ENCODE assay signal across 9 mouse cellular contexts in genomic region chr17:50150416-50151207, GRCm38 (mm10). TPM values are rescaled to one million over a fixed set of nuclear protein-coding genes. Genes with fewer than 3 reads are reported as not detected.
DNase-seq lines count a peak whose midpoint lies in the region; ATAC-seq lines count a peak whose summit lies in the region.
"Had no signal": no experiment of that assay in that cellular context is flagged by ENCODE, and none has a peak within 500 bp of the region (broad histone marks: within the 10 kb centered on the region; RNA-seq: fewer than 3 reads in every experiment).

No protein-coding gene starts in this region.

- peak; percentile 10 for DNase-seq in kidney, postnatal 14 days
- DNase-seq in kidney, adult 9 months, result no peak
- no peak for DNase-seq in midbrain, embryonic 10.5 days (ENCODE audit: low spot score)
- DNase-seq in right cerebral cortex, postnatal 4 days, result peak; percentile 17
- no peak for DNase-seq in thymus, adult 18-20 months
- DNase-seq in thymus, postnatal 25 days, result no peak

- peak overlapping the region; percentile 78 for H3K27ac ChIP-seq in hindbrain, embryonic 15.5 days (replicated peaks)
- 0 out of 2 replicates have a peak overlapping the region, but pooled peaks have one; percentile 23 for H3K27ac ChIP-seq in midbrain, embryonic 10.5 days (replicated peaks)
- no peak overlapping the region for H3K27ac ChIP-seq in kidney, embryonic 16.5 days (ENCODE audit: low read length)

- H3K27me3 ChIP-seq in hindbrain, embryonic 15.5 days, result no peaks in the 10 kb centered on the region
- no peaks in the 10 kb centered on the region for H3K27me3 ChIP-seq in midbrain, embryonic 10.5 days (ENCODE audit: low read depth, poor library complexity, severe bottlenecking)
- H3K27me3 ChIP-seq in kidney, embryonic 16.5 days (ENCODE audit: insufficient read depth, low read length), result no peaks in the 10 kb centered on the region

- H3K9ac ChIP-seq in hindbrain, embryonic 15.5 days, result no peak overlapping the region
- no peak overlapping the region for H3K9ac ChIP-seq in kidney, embryonic 16.5 days (replicated peaks; ENCODE audit: low read length)

- peaks cover 22% of the 10 kb centered on the region for H3K4me1 ChIP-seq in hindbrain, embryonic 15.5 days (replicated peaks)
- H3K4me1 ChIP-seq in midbrain, embryonic 10.5 days, result peaks cover 15% of the 10 kb centered on the region
- H3K4me1 ChIP-seq in kidney, embryonic 16.5 days (ENCODE audit: insufficient read depth, low read length), result no peaks in the 10 kb centered on the region

- WGBS in hindbrain, embryonic 15.5 days, result 33% methylated on average over 16 of the region's 16 CpGs
- WGBS in midbrain, embryonic 10.5 days, result 81% methylated on average over 16 of the region's 16 CpGs
- WGBS in kidney, embryonic 16.5 days, result 55% methylated on average over 16 of the region's 16 CpGs

- H3K4me2 ChIP-seq in hindbrain, embryonic 15.5 days, result peak overlapping the region; percentile 20
- H3K4me2 ChIP-seq in kidney, embryonic 16.5 days (replicated peaks; ENCODE audit: low read depth, low read length), result no peak overlapping the region
- H3K4me2 ChIP-seq: liver, embryonic 11.5 days had no signal

- no peaks in the 10 kb centered on the region for H3K36me3 ChIP-seq in hindbrain, embryonic 15.5 days
- no peaks in the 10 kb centered on the region for H3K36me3 ChIP-seq in midbrain, embryonic 10.5 days
- H3K36me3 ChIP-seq in kidney, embryonic 16.5 days (ENCODE audit: insufficient read depth, low read length), result no peaks in the 10 kb centered on the region

- peak; percentile 76; the same call in 1 of the 2 replicates for ATAC-seq in hindbrain, embryonic 15.5 days (ENCODE audit: low FRiP score, low read depth)
- ATAC-seq in kidney, embryonic 16.5 days (ENCODE audit: low FRiP score, low TSS enrichment), result no peak

- H3K9me3 ChIP-seq in hindbrain, embryonic 15.5 days, result no peaks in the 10 kb centered on the region
- no peaks in the 10 kb centered on the region for H3K9me3 ChIP-seq in midbrain, embryonic 10.5 days (replicated peaks)
- no peaks in the 10 kb centered on the region for H3K9me3 ChIP-seq in kidney, embryonic 16.5 days (ENCODE audit: low read length)

- no peak overlapping the region for H3K4me3 ChIP-seq in hindbrain, embryonic 15.5 days
- H3K4me3 ChIP-seq in midbrain, embryonic 10.5 days, result no peak overlapping the region
- H3K4me3 ChIP-seq in kidney, embryonic 16.5 days (ENCODE audit: low read length), result no peak overlapping the region

RNA-seq across cellular contexts. Expression of gene Rftn1, which starts 39.9 kb away (rescaled TPM):
- 19.7 and 21.2 TPM in 2 replicates for polyA plus RNA-seq in hindbrain, embryonic 15.5 days (2015; fragmentation: Nextera tagmentation; extraction: Ambion mirVana)
- 4.2 and 4.9 TPM in 2 replicates for polyA plus RNA-seq in midbrain, embryonic 10.5 days (2016; fragmentation: Nextera tagmentation; extraction: Ambion mirVana)
- polyA plus RNA-seq in kidney, embryonic 16.5 days (2015; fragmentation: Nextera tagmentation; extraction: Ambion mirVana), result 12.5 and 13.9 TPM in 2 replicates

Comparison
In these comparisons a context has a peak if more than half of its experiments do, and no peak if none do; other contexts are left out.
1. DNase-seq: peak in kidney, postnatal 14 days (single experiment) and right cerebral cortex, postnatal 4 days (single experiment); none in kidney, adult 9 months (single experiment), midbrain, embryonic 10.5 days (single experiment), thymus, adult 18-20 months (0 of 2) and thymus, postnatal 25 days (single experiment).